Mouse (Mus musculus): ENCODE data around the gene Tmem266.

Tmem266 gene

DNA sequence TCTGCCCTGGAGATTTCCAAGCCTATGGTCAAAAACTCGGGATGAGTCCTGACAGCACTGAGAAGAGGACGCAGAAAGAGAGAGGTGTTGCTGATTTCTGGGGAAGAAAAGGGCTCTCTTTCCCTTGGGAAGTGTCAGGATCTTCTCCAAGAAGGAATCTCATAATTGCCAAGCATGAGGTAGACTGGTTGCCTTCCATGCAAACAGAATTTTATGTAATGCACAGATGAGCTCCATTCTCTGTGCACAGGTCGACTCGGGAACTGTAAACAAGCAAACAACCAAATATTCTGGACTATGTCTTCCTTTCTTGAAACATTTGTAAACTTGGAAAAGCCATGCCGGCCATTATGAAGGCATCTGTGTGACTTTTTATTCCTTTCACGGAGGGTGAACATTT is 2.7 kb downstream of the Tmem266 start:
- no peak for DNase-seq (ENCODE audit: low read depth, low spot score)

DNA sequence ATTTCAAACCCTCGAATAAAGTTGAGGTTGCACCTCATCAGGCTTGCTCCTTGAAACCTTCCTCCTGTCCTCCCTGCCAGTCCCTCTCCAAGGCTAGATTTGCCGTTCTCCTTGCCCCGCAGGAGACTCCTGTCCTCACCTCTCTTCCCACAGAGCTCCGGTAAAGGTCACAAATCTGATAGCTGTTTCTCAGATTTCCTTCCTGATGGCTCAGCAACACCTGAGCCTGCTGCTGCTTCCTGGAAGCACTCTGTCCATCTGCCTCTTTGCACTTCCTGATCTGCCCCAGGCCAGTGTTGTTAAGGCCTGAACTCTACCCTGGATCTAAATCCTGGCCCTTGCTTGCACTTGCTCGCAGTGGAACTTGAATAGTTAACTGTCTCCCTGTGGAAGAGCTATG is 5.8 kb downstream of the Tmem266 start:
- no peak for DNase-seq (ENCODE audit: low read depth, low spot score)

DNA sequence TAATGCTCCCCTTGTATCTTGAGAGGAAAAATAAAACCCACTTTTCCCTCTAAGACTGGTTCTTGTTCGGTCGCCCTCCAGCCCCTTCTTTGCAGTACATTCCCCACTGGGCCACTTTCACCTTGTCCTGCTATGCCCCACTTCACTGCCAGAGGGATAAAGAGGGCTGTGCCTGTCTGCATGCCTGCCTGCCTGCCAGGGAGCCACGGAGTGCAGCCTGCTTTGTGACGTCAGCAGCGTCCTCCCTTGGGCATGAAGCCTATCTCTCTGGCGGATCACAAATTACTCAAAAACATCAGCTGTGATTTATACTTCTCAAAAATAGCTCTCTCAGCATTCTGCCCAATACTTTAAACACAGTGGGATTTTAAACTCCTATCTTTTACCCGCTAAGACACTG is 6.2 kb downstream of the Tmem266 start:
- DNase-seq (ENCODE audit: low read depth, low spot score): no peak

DNA sequence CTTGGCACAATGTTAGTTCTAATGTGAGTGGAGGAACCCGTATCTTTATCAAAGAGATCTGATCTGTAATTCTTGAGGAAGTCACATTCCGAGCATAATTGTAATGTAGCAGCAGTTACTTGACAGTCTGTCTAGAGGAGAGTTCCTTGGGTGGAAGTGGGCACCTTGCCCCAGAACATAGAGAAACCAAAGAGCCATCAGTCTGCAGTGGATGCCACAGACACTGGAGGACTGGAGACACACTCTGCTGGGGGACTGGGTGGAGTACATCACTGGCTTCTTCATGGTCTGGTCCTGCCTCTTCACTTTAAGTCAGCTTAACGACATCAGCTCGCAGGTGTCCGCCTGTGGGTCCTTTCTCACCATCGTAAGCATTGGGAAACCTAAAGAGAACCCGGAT is 17.5 kb downstream of the Tmem266 start:
- no peak for DNase-seq (ENCODE audit: low read depth, low spot score)

DNA sequence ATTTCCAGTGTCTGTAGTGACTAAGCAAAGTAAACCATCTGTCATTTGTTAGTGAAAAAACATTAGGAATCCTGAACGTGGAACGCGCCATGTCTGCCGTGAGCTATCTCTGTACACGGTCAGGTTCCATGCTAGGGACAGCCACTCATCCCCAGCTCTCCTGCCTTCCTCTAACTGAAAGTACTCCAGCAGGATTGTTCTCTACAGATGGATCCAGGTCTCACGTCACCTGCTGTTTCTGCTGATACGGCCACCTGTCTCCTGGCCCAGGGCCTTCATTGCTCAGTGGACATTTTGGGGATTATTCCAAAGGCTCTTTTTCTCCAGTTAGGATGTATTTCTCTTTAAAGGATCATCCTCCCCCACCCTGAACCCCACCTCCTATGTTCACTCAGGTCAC is 18.6 kb downstream of the Tmem266 start:
- DNase-seq (ENCODE audit: low read depth, low spot score): no peak

DNA sequence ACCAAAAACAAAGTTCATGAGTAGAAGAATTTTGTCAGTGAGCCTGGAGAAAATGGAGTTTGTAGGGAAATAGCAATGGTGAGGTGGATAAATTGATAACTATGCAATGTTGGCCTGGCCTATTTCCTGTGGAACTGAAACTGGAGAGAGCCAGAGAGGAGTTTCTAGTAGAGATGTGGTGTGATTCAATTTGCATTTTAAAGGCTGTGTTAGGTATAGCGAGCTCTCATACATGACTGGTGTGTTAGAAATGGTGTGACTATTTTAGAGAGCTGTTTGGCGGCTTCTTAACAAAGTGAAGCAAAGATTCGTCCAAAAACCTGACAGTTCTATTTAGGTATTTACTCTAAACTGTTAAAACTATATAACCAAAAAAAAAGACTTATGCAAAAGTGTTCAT is 22.0 kb downstream of the Tmem266 start:
- DNase-seq (ENCODE audit: low read depth, low spot score): no peak

DNA sequence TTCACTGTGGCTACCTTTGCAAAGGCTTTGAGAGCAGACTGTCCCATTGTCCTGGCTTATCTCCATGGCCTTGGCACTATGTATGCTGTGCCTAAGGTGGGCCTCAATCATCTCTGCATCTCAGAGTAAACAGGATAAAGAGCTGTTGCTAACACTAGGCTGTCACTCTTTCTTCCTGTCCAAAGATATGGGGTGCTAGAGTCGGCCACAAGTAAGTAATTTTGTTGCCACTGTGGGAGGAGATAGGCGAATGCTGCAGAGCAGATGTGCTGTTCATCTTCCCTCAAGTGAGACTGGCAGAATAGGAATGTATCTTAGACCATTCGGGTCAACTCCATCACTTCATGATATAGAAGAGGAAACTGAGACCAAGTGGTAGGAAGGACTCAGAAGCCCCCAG is 28.0 kb downstream of the Tmem266 start:
- no peak for DNase-seq (ENCODE audit: low read depth, low spot score)

DNA sequence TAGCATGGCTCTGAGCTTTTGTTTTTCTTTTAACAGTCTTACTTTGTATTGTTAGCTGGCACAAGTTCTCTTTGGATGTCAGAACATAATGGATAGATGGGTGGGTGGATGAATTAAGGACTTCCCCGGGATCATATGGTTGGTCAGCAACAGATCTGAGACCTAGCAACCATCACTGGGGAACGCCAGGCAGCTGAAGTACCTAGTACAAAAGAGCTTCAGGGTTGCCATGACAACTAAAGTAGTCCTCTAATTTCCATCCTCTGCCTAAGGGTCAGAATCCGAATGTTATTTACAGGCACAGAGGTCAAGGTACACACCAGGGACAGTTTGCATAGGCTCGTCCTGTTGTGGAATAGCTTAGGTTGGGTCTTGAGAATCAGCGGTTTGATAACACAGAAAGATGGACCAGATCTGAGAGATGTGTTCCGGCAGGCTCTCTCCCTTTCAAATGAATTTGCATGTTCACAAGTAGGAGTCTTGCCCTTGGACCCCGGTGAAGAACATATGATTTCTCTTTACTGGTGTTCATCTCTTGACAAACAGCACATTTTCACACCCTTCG is 28.6 kb downstream of the Tmem266 start:
- DNase-seq (ENCODE audit: low read depth, low spot score): peak; percentile 22

DNA sequence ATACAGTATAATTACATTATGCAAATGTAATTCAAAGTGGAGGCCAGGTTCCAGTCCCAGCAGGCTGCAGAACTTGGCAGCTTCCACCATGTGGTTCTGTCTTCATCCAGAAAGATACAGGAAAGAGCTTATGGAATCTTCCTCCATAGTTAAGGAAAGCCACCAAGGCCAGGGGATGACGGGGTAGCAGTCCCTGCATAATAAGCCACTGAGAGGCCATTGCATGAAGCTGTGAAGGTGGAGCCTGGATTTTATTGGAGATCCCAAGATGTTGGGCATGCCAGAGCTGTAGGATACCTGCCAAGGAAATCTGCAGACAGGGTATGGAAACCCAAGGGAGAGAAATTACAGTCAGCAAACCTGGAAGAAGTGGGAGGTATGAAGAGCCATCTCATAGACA is 30.5 kb downstream of the Tmem266 start:
- no peak for DNase-seq (ENCODE audit: low read depth, low spot score)

DNA sequence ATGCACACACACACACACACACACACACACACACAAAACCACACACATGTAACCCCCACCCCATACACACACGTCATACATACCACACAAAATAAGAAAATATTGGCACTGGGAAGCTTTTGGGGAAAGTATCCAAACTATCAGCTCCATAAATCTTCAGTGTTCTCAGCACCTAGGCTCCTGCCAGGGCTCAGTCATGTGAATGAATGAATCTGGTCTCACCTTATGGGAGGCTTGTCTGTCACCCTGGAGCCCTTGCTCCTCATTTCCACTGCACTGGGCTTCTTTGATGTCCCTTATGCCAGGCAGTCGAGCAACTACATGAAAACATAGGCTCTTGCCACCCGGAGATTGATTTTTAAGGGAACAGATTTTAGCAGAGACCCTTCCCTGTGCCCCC is 33.7 kb downstream of the Tmem266 start:
- no peak for DNase-seq (ENCODE audit: low read depth, low spot score)

DNA sequence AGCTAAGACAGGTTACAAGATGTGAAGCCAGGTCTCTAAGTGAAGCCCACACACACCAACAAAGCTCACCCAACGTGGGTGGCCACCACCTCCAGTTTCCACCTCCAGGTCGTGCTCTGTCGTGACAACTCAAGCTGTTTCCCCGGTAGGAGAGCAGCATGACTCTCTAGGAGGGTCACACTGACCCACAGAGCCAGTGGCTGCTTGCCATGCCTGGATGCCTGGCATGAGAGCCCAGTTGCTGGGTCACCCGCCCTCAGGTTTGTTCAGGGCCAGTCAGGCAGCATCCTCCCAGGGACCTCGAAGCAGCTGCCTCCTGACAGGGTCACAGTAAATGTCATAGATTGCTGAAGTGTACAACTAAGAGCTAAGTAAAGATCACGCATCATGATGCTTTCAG is 34.1 kb downstream of the Tmem266 start:
- no peak for DNase-seq (ENCODE audit: low read depth, low spot score)

DNA sequence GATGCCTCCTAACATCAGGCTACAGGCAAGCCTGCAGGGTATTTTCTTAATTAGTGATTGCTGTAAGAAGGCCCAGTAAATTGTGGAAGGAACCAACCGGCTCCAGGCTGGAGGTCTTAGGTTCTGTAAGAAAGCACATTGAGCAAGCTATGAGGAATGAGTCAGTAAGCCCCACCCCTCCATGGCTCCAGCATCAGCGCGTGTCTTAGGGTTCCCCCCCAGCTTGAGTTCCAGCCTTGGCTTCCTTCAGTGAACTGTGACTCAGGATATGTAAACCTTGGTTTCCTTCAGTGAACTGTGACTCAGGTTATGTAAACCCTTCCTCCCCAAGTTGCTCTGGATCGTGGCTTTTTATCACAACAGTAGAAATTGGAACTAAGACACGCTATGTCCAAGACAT is 35.3 kb downstream of the Tmem266 start:
- DNase-seq (ENCODE audit: low read depth, low spot score): no peak

DNA sequence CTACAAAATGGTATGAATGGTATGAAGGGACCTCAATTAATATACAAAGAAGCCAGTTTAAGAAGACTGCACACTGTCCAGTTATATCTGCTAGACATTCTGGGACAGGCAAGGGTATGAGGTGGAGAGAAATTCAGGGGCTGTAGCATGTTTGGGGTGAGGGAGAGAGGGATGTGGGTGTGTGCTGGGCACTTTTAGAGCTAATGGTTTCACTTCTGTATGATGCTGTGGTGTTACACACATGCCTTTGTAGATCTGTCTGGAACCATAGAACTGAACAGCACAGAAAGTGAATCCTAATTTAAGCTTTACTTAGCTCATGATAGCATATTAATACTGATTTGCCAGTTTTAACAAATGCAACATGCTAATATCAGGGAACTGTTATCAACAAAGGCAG is 37.0 kb downstream of the Tmem266 start:
- no peak for DNase-seq (ENCODE audit: low read depth, low spot score)

DNA sequence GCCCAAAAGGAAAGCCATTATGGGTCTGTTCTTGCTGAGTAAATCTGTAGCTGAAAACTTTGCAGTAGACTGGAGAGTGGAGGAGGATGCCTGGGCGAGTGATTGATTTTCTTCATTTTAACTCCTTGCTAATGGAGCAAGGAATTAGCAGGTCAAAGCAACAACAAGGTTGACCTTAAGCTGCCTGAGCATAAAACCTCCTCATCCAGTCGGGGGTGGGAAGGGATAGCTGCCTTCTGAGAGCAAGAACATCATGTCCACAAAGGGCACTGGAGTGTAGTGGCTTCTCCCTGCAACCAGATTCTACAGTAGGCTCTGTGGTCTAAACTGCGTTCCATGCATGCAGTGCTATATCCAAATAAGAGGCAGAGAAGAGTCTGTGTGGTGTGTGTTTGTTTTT is 41.3 kb downstream of the Tmem266 start:
- DNase-seq (ENCODE audit: low read depth, low spot score): no peak

DNA sequence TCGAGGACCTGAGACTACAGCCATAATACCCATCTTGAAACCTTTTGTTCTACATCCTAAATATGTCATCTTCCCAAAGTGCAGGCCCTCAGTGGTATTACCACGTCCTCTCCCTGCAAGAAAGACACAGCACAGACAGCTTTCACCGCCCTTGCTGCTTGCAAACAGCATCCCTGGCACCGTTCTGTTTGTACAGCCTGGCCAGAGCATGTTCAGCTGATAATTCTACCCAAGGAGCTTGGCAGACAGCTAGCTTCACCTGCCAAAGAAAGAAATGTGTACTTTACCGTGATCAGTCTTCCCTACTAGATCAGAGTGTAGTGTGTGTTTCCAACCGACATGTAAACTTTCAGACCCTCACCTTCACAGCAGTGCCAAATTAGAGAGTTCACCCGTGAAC is 45.2 kb downstream of the Tmem266 start:
- no peak for DNase-seq (ENCODE audit: low read depth, low spot score)

DNA sequence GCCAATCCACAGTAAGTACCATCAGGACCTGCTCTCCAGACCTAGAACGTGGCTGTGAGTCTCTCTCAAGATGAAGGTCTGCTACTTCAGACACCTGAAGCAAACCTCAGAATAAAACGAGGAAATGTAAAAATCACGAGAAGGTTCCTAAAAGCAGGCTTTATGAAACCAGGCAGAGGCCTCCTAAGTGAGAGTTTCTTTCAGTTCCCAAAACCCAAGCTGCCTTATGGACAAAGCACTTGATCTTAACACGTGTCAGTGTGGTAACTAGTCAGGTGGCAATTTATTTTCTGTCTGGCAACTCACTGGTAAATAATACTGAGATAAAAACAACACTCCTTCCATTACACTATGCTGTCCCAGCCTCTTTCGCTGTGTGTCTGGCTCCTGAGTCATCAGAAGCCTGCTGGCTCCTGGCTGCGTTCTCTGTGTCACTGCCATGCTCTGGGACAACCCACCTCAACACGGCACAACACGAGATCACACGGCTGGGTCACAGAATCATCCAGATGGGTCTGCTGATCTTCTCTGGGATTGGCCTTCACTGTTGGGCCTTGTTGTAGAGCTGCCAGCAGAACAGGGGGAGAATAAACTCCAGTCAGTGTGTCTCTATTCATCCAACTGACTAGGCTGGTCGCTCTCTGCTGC is 51.0 kb downstream of the Tmem266 start:
- DNase-seq (ENCODE audit: low read depth, low spot score): no peak

DNA sequence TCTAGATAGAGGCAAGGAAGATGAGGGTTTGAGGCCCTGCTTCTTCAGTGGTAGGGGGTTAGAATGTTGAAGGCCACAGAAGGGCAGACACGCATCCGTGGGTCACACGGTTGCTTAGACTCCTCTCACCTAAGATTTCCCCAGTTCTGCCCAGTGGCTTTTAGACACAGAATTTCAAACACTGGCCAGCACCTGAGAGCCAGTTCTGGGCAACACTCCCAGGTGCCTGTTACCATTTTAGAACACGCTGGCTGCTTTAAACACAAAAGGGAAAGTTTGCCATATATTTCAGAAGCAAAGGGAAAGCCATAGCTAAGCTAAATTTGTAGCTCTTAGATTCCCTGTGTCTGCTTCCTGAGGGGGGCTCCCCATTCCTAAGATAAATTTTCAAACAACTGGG is 54.7 kb downstream of the Tmem266 start:
- no peak for DNase-seq (ENCODE audit: low read depth, low spot score)

DNA sequence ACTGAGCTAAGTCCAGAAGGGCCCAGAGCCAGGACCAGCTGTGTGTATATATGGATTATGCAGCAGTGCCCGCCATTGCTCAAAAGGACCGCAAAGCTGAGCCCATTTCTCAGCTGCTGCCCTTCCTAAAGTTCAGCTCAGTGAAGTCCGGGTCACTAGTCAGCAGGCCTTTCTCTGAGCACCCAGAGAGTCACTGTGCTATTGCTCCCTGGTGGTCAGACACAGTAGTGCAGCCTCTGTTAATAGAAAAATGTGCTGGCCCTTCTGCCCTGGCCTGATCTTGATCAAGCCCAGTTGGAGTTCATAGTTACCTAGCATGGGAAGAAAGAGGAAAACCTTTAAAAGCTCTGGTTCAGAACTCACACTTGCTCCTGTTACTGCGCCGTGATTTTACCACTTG is 55.7 kb downstream of the Tmem266 start:
- peak; percentile 75 for DNase-seq (ENCODE audit: low read depth, low spot score)

DNA sequence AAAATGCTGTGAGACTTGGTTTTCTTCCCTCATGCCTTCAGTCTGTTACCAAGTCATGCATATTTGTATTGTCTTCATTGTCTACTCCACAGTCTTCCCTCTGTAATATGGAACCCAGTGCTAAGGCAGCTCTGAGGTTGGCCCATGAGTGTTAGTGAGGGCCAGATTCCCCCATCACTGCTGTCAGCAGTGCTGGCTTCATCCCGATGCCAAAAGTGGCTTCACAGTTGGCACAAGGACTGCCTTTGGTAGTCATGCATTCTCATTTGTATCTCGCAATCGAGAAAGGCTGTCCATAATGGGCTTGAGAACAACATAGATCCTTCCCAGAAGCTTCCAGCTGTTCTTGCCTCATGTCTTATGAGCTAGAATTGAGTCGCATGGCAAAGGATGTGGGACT is 59.4 kb downstream of the Tmem266 start:
- DNase-seq (ENCODE audit: low read depth, low spot score): no peak

DNA sequence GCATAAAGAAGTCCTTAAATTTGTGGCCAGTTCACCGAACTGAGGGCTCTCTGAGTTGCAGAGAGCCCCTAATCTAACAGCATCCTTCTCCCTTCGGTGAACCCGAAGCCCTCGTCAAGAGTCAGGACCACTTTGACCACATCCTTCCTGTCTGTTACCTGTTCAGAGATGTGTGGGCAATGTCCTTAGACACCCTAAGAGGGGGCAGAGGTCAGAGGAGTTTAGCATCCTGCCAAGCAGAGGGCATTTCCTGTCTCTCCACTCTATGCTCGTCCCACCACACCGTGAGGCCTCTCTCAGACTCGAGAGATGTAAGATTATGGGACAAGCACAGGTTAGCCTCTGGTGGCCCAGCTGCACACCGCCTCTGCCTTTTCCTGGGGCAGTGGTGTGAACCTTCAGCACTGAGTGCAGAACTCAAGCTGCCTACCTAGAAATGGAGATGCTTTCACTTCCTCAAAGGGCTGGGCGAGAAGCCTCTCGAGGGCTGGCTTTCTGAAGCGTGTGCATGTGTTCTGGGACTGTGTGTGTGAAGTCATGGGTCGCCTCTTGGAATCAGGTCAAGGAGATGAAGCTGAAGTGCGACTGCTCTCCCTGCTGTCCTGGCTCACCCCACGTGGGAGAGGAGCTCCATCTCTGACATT is 61.3 kb downstream of the Tmem266 start:
- no peak for DNase-seq (ENCODE audit: low read depth, low spot score)

DNA sequence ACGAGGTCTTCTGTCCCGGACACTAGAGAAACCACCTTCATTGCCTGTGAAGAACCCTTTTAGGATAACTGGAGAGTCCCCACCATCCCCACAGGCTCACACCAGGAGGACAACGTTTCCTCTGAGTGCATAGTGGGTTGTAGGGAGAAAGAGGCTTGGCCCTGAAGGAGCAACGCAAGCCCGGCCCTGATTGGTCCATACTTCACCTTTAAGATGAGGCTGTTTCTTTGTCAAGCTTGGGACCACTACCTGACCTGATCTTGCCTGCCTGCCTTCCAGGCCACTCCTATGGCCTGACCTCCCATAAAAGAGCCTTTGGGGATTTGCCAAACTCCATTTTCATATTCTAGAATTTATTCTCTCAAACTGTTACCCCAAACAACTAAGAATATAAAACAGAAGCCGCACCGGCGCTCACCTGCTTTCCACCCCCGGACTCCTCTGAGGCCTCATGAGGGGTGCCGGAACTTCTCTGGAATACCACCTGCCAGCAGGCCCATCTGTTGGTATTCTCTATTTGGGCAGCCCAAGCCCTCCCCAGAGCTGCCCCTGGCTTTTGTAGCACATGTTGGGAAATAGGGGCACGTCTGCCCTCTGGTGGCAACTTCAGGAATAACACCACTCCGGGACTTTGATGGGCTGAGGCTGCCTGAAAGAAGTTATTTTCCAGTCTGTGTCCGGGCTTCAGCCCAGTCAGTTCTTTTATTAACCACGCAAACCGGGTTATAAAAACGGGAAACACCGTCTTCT is 65.4 kb downstream of the Tmem266 start:
- DNase-seq (ENCODE audit: low read depth, low spot score): peak; percentile 70

DNA sequence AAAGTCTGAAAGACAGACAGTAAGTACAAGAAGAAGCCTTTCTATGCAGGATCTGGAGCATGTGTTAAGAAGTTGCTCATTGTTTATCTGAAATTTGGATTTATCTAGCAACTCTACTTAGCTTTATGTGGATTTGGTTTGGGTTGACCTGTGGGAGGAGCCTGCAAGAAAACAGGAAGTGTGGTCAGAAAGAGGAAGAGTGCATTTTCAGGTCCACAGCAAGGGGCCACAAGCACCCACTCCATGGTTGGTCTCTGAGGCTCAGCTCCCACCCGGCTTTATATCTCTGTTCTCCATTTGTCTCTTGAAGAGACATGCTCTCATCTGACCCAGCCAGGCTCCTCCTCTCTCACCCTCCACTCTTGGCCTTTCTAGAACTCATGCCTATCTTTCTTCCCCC is 68.9 kb downstream of the Tmem266 start:
- DNase-seq (ENCODE audit: low read depth, low spot score): no peak
